Mouse (Mus musculus) lung, embryonic 15.5 days (tissue): ENCODE measurements at regions not wholly inside any gene's neighbourhood (a gene's known extent, or its start where the extent isn't known, plus 50 kb on each side); places are given as distances from the start of the nearest gene placed in this dataset. TPM values are rescaled to one million over a fixed set of nuclear protein-coding genes. Genes with fewer than 3 reads are reported as not detected.

Experiments
- microRNA-seq: library from miRNA; unstranded; fragments of <30 nt; microRNA quantifications from one replicate; pipeline ENCODE4, GENCODE M21; 2016

Small RNAs in the stretch of these regions (microRNA-seq; reads per million reads assigned to microRNA genes)
- not detected for gene Mir6378
